Comparison of ENCODE assay signal across 8 mouse cellular contexts in the genomic region with DNA sequence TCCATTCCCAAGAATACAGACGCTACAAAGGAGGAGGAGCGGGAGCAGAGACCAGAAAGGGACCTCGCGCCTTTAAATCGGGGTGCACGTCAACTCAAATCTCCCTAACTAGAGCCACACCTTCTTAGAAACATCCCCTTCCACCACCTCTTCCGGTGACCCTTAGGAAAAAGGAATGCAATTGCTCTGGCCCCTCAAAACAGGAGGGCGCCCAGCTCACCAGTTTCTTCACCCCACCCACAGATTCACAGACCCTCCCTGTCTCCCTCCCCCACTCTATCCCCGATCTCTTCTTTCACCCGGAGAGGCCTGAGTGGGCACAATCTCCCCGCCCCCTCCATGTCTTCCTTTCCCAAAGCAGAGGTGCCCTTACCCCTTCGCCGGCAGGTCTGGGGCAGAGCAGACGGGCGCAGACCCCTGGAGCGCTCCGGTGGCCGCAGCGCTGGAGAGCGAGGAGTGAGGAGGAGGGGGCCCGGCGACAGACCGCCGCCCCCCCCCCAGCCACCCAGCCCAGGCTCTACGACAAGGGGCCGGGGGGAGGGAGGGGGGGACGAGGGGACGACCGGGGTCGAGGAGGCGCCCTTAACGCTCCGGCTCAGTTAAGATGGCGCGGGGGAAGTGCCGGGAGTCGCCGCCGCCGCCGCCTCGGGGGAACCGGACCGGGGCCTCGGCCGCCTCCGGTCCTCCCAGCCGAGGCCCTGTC. TPM values are rescaled to one million over a fixed set of nuclear protein-coding genes. Genes with fewer than 3 reads are reported as not detected.
DNase-seq lines count a peak whose midpoint lies in the region; ATAC-seq lines count a peak whose summit lies in the region.

No protein-coding gene starts in this region.

- peaks cover 11% of the 10 kb centered on the region; the same call in 1 of the 2 replicates for H3K4me1 ChIP-seq in limb, embryonic 12.5 days (replicated peaks)
- H3K4me1 ChIP-seq in midbrain, embryonic 12.5 days = peaks cover 26% of the 10 kb centered on the region

- no peaks in the 10 kb centered on the region for H3K27me3 ChIP-seq in limb, embryonic 12.5 days
- H3K27me3 ChIP-seq in midbrain, embryonic 12.5 days = no peaks in the 10 kb centered on the region

- H3K9me3 ChIP-seq in limb, embryonic 12.5 days = no peaks in the 10 kb centered on the region
- no peaks in the 10 kb centered on the region for H3K9me3 ChIP-seq in midbrain, embryonic 12.5 days

- peak overlapping the region; percentile 98 for H3K4me3 ChIP-seq in limb, embryonic 12.5 days (replicated peaks)
- peak overlapping the region; percentile 95 for H3K4me3 ChIP-seq in midbrain, embryonic 12.5 days

- H3K36me3 ChIP-seq in limb, embryonic 12.5 days = peaks cover 4% of the 10 kb centered on the region; the same call in 1 of the 2 replicates
- H3K36me3 ChIP-seq in midbrain, embryonic 12.5 days = 0 out of 2 replicates have a peak, but pooled peaks cover 6% of the 10 kb centered on the region

- under 1% methylated on average over 31 of the region's 48 CpGs for WGBS in limb, embryonic 12.5 days
- under 1% methylated on average over 33 of the region's 48 CpGs for WGBS in midbrain, embryonic 12.5 days

- intact Hi-C loops in gastrocnemius, postnatal 14 days (cut with DNase I; ENCODE audit: low total_unique reads) = no loop called here

- H3K27ac ChIP-seq in limb, embryonic 12.5 days = peak overlapping the region; percentile 97
- H3K27ac ChIP-seq in midbrain, embryonic 12.5 days (replicated peaks) = peak overlapping the region; percentile 98

- DNase-seq in layer of hippocampus, adult 11-12 months (ENCODE audit: low spot score) = peak; percentile 22
- no peak for DNase-seq in layer of hippocampus, adult 9-10 months (ENCODE audit: low spot score)
- DNase-seq in cerebellum, postnatal 4 days (ENCODE audit: low spot score in 2 of 2) = peak; percentile 32 to 42
- peak; percentile 12 for DNase-seq in gastrocnemius, postnatal 14 days
- DNase-seq in spleen, adult 12 weeks (ENCODE audit: low spot score) = peak; percentile 27

- peak overlapping the region; percentile 84 for H3K4me2 ChIP-seq in limb, embryonic 12.5 days
- H3K4me2 ChIP-seq in midbrain, embryonic 12.5 days (replicated peaks) = peak overlapping the region; percentile 89

- peak; percentile 24 for ATAC-seq in inflammation-experienced regulatory T-cells, adult 6 months
- peak; percentile 64 for ATAC-seq in limb, embryonic 12.5 days (ENCODE audit: insufficient number of reproducible peaks, insufficient read depth, low FRiP score, low TSS enrichment, low read depth)
- ATAC-seq in midbrain, embryonic 12.5 days (ENCODE audit: low FRiP score, low read depth) = peak; percentile 53; the same call in 1 of the 2 replicates

- H3K9ac ChIP-seq in limb, embryonic 12.5 days (replicated peaks) = peak overlapping the region; percentile 99
- H3K9ac ChIP-seq in midbrain, embryonic 12.5 days (replicated peaks) = peak overlapping the region; percentile 99

RNA-seq across cellular contexts. Expression of gene Taok1, which starts 0.6 kb away (rescaled TPM):
- total RNA-seq in gastrocnemius, postnatal 14 days (2021) = 10 to 100 TPM; 34.3 to 35.1 TPM
- polyA plus RNA-seq in inflammation-experienced regulatory T-cells, adult 6 months (2017; shearing (Covaris generic)) = 10 to 100 TPM; 14.8 to 21.5 (median 19.8) TPM
- polyA plus RNA-seq in limb, embryonic 12.5 days (2016; fragmentation: Nextera tagmentation; extraction: Ambion mirVana) = 12.7 and 13.9 TPM in 2 replicates
- 23.9 and 26.0 TPM in 2 replicates for polyA plus RNA-seq in midbrain, embryonic 12.5 days (2016; fragmentation: Nextera tagmentation; extraction: Ambion mirVana)
